Mouse (Mus musculus) liver, adult (tissue): ENCODE results near the gene Mettl2.

Experiments
- GATA4 ChIP-seq: IDR thresholded peaks from 2 replicates; pipeline ENCODE4 v1.6.1; 2014; ENCODE audit warnings: mild to moderate bottlenecking, low read length; ENCODE audit not compliant: insufficient replicate concordance

The Mettl2 gene

DNA sequence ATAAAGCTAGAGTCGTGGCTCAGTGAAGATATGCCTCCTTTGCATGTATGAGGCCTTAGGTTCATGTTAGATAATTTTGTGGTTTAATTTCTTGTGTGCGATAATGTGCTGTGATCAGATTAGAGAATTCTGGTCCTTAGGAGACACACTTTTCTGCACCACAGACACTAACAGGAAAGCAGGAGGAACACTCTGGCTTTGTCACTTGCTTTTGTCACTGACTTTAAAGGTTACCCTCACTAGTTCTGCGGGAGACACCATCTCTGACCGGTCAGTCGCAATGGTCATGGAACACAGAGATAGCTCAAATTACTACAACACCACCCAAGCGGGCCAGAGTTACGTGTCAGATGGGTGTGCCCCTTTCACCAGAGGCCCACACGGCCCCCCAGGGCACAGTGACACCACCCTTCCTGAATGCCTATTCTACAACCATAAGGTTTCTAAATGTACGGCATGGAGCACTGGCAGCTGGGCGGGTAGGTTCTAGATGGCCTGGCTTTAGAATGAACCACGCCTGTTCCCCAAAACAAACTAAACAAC is 26.2 kb downstream of the Mettl2 start:
- TF ChIP-seq GATA4 = no peak

GRCm38 (mm10) chr11:105153068-105153833 is 27.0 kb downstream of the Mettl2 start:
- no peak for TF ChIP-seq GATA4

GRCm38 (mm10) chr11:105155915-105156314 is 29.7 kb downstream of the Mettl2 start:
- no peak for TF ChIP-seq GATA4

DNA sequence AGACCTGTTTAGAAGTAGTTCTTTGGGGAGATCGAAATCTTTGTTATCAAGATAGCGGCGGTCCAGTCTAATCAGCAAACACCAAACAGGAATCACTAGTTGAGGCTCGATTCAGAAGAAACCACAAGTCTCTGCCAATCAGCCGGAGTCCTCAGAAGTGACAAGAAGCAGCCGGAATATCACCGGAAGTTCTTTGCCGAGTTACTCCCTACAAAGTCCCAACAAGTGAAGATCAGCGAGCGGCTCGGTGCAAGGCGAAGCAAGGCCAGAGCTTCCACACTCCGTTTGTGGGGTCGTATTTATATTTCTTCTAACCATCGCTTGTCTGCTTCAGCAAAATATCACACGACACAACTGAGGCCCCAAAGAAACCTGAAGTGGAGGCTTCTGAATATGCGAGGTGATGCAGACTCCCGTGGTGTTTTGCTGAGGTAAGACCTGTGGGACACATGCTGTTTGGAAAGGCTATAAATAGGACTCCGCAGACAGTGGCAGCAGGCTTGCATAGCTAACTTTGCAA is 30.6 kb downstream of the Mettl2 start:
- TF ChIP-seq GATA4 = no peak

- TF ChIP-seq GATA4 = no peak
Observed at GRCm38 (mm10) chr11:105158047-105158446, 31.8 kb downstream of the Mettl2 start.

- no peak for TF ChIP-seq GATA4
Observed at GRCm38 (mm10) chr11:105159673-105160360, 33.6 kb downstream of the Mettl2 start.

DNA sequence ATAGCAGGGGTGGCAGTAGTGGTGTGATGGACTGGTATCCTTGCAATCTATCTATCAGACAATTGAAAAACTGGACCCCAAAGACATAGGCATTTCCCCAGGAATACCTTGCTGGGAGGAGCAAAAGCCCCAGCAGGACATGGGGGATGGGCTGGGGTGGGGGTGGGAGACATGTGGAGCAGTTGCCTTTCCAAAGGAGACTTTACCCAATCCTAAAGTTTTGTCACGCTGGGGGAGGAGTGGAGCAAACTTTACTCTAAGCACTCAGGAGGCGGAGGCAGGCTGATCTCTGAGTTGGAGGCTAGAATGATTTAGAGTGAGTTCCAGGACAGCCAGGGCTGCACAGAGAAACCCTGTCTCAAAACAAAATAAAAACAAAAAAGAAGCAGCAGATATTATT is 35.2 kb downstream of the Mettl2 start:
- TF ChIP-seq GATA4 = no peak

DNA sequence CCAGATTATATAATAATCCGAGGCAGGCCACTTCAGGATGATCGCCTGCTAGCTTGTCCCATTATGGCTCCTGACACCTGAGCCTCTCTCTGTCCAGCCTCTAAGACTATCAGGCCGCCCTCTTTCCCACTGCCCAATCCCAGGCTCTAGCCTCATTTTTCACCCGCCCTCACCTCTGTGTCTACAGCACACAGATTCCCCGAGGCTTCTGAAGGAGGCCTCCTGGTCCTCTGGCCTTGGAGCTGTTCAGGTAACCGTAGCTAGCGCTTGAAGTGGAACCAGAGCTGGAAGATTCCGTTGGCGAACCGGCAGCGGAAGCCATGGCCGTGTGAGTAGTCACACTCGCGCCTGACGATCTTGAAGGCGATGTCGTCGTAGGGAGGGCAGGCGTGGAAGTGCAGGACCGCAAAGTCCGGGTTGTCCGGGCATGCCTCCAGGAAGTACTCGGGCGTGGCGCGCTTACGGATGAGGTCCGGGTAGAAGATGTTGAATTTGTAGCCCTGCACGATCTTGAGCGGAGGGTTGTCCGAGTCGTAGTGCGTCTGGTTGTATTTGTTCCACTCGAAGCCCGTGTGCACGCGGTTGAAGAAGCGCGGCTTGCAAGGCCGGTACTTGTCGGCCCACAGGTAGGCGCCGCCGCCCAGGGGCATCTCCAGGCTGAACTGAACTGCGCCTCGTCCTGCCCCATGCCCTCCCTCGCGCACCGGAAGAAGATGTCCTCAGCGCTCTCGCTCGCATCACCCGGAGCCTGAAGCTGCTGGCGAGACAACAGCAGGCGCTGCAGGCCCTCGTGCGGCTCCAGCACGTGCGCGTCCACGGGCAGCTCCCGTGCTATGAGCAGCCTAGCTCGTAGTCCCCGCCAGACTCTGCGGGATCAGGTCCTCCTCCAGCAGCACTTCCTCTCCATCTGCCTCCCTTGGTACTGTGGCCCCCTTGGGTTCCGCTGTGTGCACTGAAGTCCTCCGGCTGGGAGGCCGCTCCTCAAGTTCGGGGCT is 38.6 kb downstream of the Mettl2 start:
- no peak for TF ChIP-seq GATA4

DNA sequence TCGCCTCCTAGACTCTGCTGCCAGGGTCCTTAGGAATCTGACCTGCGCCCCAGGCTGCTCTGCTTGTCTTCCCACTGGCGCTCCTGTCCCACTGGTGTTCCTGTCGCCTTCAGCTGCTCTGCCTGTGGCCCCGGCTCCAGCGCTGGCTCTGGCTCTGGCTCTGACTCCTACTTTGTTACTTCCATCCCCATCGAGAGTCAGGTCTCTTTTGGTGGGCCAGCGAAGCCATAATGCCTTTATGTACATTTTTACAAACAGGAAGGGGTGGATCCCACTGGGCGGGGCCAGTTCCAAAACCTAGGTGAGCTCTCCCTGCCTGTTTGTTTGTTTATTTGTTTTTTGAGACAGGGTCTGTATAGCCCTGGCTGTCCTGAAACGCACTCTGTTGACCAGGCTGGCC is 40.6 kb downstream of the Mettl2 start:
- TF ChIP-seq GATA4 = no peak

DNA sequence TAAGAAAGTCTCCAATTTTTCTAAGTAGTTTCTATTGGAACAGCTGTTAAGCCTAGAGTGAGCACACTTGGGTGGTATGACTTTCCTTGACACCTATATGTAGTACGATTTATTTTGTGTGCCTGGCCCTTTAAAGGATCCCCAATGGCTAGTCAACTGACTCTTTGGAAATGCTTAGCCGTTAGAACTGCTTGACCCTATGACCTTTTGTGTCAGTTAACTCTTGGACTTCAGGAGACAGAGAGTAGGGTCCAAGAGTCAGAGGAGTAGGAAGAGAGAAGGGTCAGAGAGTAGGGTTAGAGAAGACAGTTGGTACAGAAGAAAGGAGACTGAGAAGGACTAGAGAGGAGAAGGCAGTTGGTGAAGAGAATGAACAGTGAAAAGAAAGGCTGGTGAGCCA is 52.3 kb downstream of the Mettl2 start, which contains the start of gene Tlk2:
Tlk2 (plus strand) TSS at position 292 of the 400 bp plus-strand sequence.
- TF ChIP-seq GATA4 = no peak

DNA sequence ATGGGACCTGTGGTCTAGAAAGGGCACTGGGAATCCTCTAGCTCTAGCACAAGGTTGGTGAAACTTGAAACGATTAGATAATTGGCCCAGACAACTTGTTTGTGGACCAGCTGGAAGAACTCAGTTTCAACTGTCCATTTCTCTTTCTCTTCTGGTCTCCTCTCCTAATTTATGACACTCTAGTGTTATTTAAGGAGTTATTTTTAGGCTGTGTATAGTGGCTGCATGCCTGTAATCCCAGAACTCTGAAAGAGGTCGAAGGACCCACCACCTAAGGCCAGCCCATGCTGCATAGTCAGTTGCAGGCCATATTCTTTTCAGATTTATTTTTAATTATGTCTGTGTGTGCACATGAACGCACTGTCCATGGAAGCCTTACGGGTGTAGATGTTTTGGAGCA is 53.3 kb downstream of the Mettl2 start:
- no peak for TF ChIP-seq GATA4

DNA sequence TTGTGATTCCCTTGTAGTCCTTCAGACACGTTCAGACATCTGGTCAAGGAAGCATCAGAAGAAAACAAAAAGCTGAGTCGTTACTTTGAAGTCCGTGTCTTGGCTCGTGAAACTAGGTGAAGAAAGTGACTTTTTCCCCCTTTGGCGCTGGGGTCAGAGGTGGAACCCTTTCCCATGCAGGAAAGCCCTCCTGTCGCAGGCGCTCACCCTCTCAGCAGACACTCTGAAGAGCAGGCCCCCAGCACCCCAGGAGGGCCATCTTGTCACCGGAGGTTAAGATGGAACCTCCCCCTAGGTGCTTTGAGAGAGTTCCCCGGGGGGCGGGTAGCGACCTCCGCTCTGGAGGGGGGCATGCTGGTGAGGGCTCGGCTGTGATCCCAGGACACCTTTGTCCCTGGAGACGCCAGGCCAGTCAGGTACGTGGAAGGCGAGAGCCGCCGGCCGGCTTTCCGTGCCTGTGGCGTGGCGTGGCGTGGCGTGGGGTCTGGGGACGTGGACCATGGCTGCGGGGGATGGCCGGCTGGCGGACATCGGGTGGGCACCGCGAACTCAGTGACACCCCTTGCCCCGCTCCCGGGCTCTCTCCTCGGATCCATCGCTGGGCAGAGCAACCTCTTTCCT is 54.4 kb downstream of the Mettl2 start:
- TF ChIP-seq GATA4 = no peak

DNA sequence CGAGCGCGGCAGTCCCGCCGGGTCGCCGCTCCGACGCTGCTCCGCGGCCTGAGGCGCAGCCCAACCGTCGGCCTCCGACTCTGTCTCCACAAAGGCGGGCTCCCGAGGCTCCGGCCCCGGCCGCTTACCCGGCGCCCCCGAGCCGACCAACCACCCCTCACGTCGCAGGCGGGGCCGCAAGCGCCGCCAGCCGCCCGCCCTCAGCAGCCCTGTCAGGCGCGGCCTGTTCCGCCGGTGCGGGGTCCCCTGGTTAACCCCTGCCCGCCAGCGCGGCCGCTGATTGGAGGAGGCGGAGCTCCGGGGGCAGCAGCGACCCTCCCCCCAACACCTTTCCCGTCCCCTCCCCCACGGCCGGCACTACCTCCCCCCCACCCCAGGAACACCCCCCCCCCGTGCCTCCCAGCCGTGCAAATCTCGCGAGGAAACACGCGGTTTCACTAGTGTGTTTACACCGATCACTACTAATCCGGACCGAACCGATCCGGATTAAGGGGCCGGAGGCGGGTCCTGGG is 55.0 kb downstream of the Mettl2 start:
- TF ChIP-seq GATA4 = no peak
